Mouse (Mus musculus) 3T3-L1 (cell line): Measurements from ENCODE around the gene Sult6b2.

ENCODE experiments used
- DNase-seq: peaks from one replicate; pipeline ENCODE4 v3.0.0-alpha.2; 2015; ENCODE audit warnings: low read depth, low spot score

Sult6b2 gene

DNA sequence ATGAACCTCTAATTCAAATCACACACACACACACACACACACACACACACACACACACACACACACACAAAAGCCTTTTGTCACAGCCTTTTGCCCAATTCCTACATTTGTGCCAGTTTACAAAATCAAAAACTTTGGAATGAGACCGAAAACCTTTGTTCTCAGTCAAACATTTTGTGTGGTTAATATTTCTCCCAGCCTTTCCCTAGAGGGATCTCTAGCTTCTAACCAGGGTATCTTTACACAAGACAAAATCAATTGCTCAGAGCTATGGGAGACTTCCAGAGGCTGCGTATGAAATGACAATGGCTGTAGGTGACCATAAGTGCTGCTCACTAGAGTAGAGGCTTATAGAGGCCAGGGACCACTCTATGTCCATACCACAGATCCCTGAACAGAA, 66.1 kb downstream of the Sult6b2 start:
- no peak for DNase-seq

GRCm38 (mm10) chr6:142735302-142736005, 68.8 kb downstream of the Sult6b2 start:
- peak; percentile 72 for DNase-seq
